9 mouse cellular contexts compared by ENCODE assay signal in genomic region chr17:32362686-32363085, GRCm38 (mm10). TPM values are rescaled to one million over a fixed set of nuclear protein-coding genes. Genes with fewer than 3 reads are reported as not detected.
A peak's percentile ranks its signal among the peaks of the same experiment; 100 is the strongest.
DNase-seq lines count a peak whose midpoint lies in the region; ATAC-seq lines count a peak whose summit lies in the region.
"Had no signal": no experiment of that assay in that cellular context is flagged by ENCODE, and none has a peak within 500 bp of the region (broad histone marks: within the 10 kb centered on the region; RNA-seq: fewer than 3 reads in every experiment).

No protein-coding gene starts in this region.

- H3K4me3 ChIP-seq in heart, embryonic 15.5 days: peak overlapping the region; percentile 83
- peak overlapping the region; percentile 96; the same call in 1 of the 2 replicates for H3K4me3 ChIP-seq in embryonic facial prominence, embryonic 14.5 days (ENCODE audit: low read depth, low read length)
- 0 out of 2 replicates have a peak overlapping the region, but pooled peaks have one; percentile 95 for H3K4me3 ChIP-seq in intestine, embryonic 15.5 days (replicated peaks)
- peak overlapping the region; percentile 95; the same call in 1 of the 2 replicates for H3K4me3 ChIP-seq in midbrain, embryonic 16.5 days (ENCODE audit: low read depth, low read length)

- no peaks in the 10 kb centered on the region for H3K9me3 ChIP-seq in heart, embryonic 15.5 days (replicated peaks)
- H3K9me3 ChIP-seq in embryonic facial prominence, embryonic 14.5 days (ENCODE audit: control insufficient read depth, low read length): no peaks in the 10 kb centered on the region
- H3K9me3 ChIP-seq in intestine, embryonic 15.5 days: no peaks in the 10 kb centered on the region
- no peaks in the 10 kb centered on the region for H3K9me3 ChIP-seq in midbrain, embryonic 16.5 days (replicated peaks; ENCODE audit: control insufficient read depth, low read length, poor library complexity, severe bottlenecking)

- peaks cover 27% of the 10 kb centered on the region for H3K4me1 ChIP-seq in heart, embryonic 15.5 days (replicated peaks)
- peaks cover 16% of the 10 kb centered on the region for H3K4me1 ChIP-seq in embryonic facial prominence, embryonic 14.5 days (ENCODE audit: control insufficient read depth, insufficient read depth, low read length)
- peaks cover 16% of the 10 kb centered on the region for H3K4me1 ChIP-seq in intestine, embryonic 15.5 days (replicated peaks)
- peaks cover 18% of the 10 kb centered on the region for H3K4me1 ChIP-seq in midbrain, embryonic 16.5 days (ENCODE audit: control insufficient read depth, insufficient read depth, low read length)

- H3K36me3 ChIP-seq in heart, embryonic 15.5 days: peaks cover 47% of the 10 kb centered on the region
- peaks cover 55% of the 10 kb centered on the region for H3K36me3 ChIP-seq in embryonic facial prominence, embryonic 14.5 days (ENCODE audit: control insufficient read depth, insufficient read depth, low read length)
- H3K36me3 ChIP-seq in intestine, embryonic 15.5 days: peaks cover 36% of the 10 kb centered on the region
- peaks cover 40% of the 10 kb centered on the region for H3K36me3 ChIP-seq in midbrain, embryonic 16.5 days (ENCODE audit: control insufficient read depth, insufficient read depth, low read length)

- H3K27me3 ChIP-seq in heart, embryonic 15.5 days: no peaks in the 10 kb centered on the region
- H3K27me3 ChIP-seq in embryonic facial prominence, embryonic 14.5 days (replicated peaks; ENCODE audit: control insufficient read depth, insufficient read depth, low read length): no peaks in the 10 kb centered on the region
- no peaks in the 10 kb centered on the region for H3K27me3 ChIP-seq in intestine, embryonic 15.5 days (replicated peaks)
- no peaks in the 10 kb centered on the region for H3K27me3 ChIP-seq in midbrain, embryonic 16.5 days (ENCODE audit: control insufficient read depth, insufficient read depth, low read depth, low read length)

- no peak for ATAC-seq in heart, embryonic 15.5 days (replicated peaks; ENCODE audit: insufficient number of reproducible peaks, insufficient read depth, low FRiP score, low read depth)
- no peak for ATAC-seq in embryonic facial prominence, embryonic 14.5 days (ENCODE audit: low read depth)
- no peak for ATAC-seq in intestine, embryonic 15.5 days
- no peak for ATAC-seq in midbrain, embryonic 16.5 days

- WGBS in heart, embryonic 15.5 days: 81% methylated on average over 4 of the region's 4 CpGs
- 80% methylated on average over 4 of the region's 4 CpGs for WGBS in embryonic facial prominence, embryonic 14.5 days
- WGBS in intestine, embryonic 15.5 days: 75% methylated on average over 4 of the region's 4 CpGs
- WGBS in midbrain, embryonic 16.5 days: 83% methylated on average over 4 of the region's 4 CpGs

- H3K4me2 ChIP-seq in heart, embryonic 15.5 days: peak overlapping the region; percentile 77
- peak overlapping the region; percentile 68 for H3K4me2 ChIP-seq in embryonic facial prominence, embryonic 14.5 days (ENCODE audit: low read depth, low read length)
- peak overlapping the region; percentile 63 for H3K4me2 ChIP-seq in intestine, embryonic 15.5 days (replicated peaks)
- peak overlapping the region; percentile 95 for H3K4me2 ChIP-seq in midbrain, embryonic 16.5 days (ENCODE audit: low read length)

- H3K9ac ChIP-seq in heart, embryonic 15.5 days: peak overlapping the region; percentile 96; the same call in 1 of the 2 replicates
- peak overlapping the region; percentile 95; the same call in 1 of the 2 replicates for H3K9ac ChIP-seq in embryonic facial prominence, embryonic 14.5 days (ENCODE audit: low read depth, low read length)
- H3K9ac ChIP-seq in intestine, embryonic 15.5 days: peak overlapping the region; percentile 98
- peak overlapping the region; percentile 94 for H3K9ac ChIP-seq in midbrain, embryonic 16.5 days (ENCODE audit: low read depth, low read length)

- no peak overlapping the region for H3K27ac ChIP-seq in heart, embryonic 15.5 days
- H3K27ac ChIP-seq in embryonic facial prominence, embryonic 14.5 days (replicated peaks; ENCODE audit: low read depth, low read length): no peak overlapping the region
- no peak overlapping the region for H3K27ac ChIP-seq in intestine, embryonic 15.5 days
- no peak overlapping the region for H3K27ac ChIP-seq in midbrain, embryonic 16.5 days (ENCODE audit: low read length)
- H3K27ac ChIP-seq: macrophage had no signal

- DNase-seq in heart, postnatal 4 days: no peak
- no peak for DNase-seq in embryonic facial prominence, embryonic 14.5 days (ENCODE audit: low spot score)
- no peak for DNase-seq in right cerebral cortex, adult 2 months (ENCODE audit: low spot score in 2 of 2)
- DNase-seq in frontal cortex, postnatal 25 days (ENCODE audit: low spot score in 2 of 2): no peak
- DNase-seq in gastrocnemius, adult 8-10 months (ENCODE audit: low spot score in 2 of 2): no peak

RNA-seq across cellular contexts. Expression of gene Akap8l, which starts 12.3 kb away (rescaled TPM):
- 88.1 and 98.5 TPM in 2 replicates for polyA plus RNA-seq in heart, embryonic 15.5 days (2015; fragmentation: Nextera tagmentation; extraction: Ambion mirVana)
- 10 to 100 TPM; 57.4 to 57.8 TPM for total RNA-seq in heart, postnatal 4 days (2021)
- 59.4 and 59.8 TPM in 2 replicates for polyA plus RNA-seq in embryonic facial prominence, embryonic 14.5 days (2014; fragmentation: Nextera tagmentation; extraction: Ambion mirVana)
- 62.6 and 72.3 TPM in 2 replicates for polyA plus RNA-seq in intestine, embryonic 15.5 days (2015; fragmentation: Nextera tagmentation; extraction: Ambion mirVana)
- polyA plus RNA-seq in midbrain, embryonic 16.5 days (2015; fragmentation: Nextera tagmentation; extraction: Ambion mirVana): 160 and 166 TPM in 2 replicates
- total RNA-seq in gastrocnemius, adult 8-10 months (2022): 10 to 100 TPM; 29.4 to 41.8 (median 37.5) TPM

RNA-seq across cellular contexts. Expression of gene Wiz, which starts 26.6 kb away (rescaled TPM):
- polyA plus RNA-seq in heart, embryonic 15.5 days (2015; fragmentation: Nextera tagmentation; extraction: Ambion mirVana): 13.1 and 16.9 TPM in 2 replicates
- 10 to 100 TPM; 33.7 to 34.6 TPM for total RNA-seq in heart, postnatal 4 days (2021)
- 27.6 and 29.3 TPM in 2 replicates for polyA plus RNA-seq in embryonic facial prominence, embryonic 14.5 days (2014; fragmentation: Nextera tagmentation; extraction: Ambion mirVana)
- 24.6 and 24.7 TPM in 2 replicates for polyA plus RNA-seq in intestine, embryonic 15.5 days (2015; fragmentation: Nextera tagmentation; extraction: Ambion mirVana)
- 41.3 and 41.4 TPM in 2 replicates for polyA plus RNA-seq in midbrain, embryonic 16.5 days (2015; fragmentation: Nextera tagmentation; extraction: Ambion mirVana)
- 10 to 100 TPM; 13.5 to 14.1 (median 13.6) TPM for total RNA-seq in gastrocnemius, adult 8-10 months (2022)

RNA-seq across cellular contexts. Expression of gene Rasal3, which starts 40.7 kb away (rescaled TPM):
- 1.9 and 10.0 TPM in 2 replicates for polyA plus RNA-seq in heart, embryonic 15.5 days (2015; fragmentation: Nextera tagmentation; extraction: Ambion mirVana)
- total RNA-seq in heart, postnatal 4 days (2021): under 1 TPM; 0.52 to 0.67 TPM
- polyA plus RNA-seq in embryonic facial prominence, embryonic 14.5 days (2014; fragmentation: Nextera tagmentation; extraction: Ambion mirVana): 2.2 and 2.4 TPM in 2 replicates
- 1.7 and 1.8 TPM in 2 replicates for polyA plus RNA-seq in intestine, embryonic 15.5 days (2015; fragmentation: Nextera tagmentation; extraction: Ambion mirVana)
- 0.55 and 1.0 TPM in 2 replicates for polyA plus RNA-seq in midbrain, embryonic 16.5 days (2015; fragmentation: Nextera tagmentation; extraction: Ambion mirVana)
- total RNA-seq in gastrocnemius, adult 8-10 months (2022): not detected

RNA-seq across cellular contexts. Expression of gene Akap8, which starts 41.6 kb away (rescaled TPM):
- polyA plus RNA-seq in heart, embryonic 15.5 days (2015; fragmentation: Nextera tagmentation; extraction: Ambion mirVana): 64.8 and 74.3 TPM in 2 replicates
- total RNA-seq in heart, postnatal 4 days (2021): 10 to 100 TPM; 68.8 to 78.1 TPM
- 33.0 and 37.9 TPM in 2 replicates for polyA plus RNA-seq in embryonic facial prominence, embryonic 14.5 days (2014; fragmentation: Nextera tagmentation; extraction: Ambion mirVana)
- 83.2 and 85.6 TPM in 2 replicates for polyA plus RNA-seq in intestine, embryonic 15.5 days (2015; fragmentation: Nextera tagmentation; extraction: Ambion mirVana)
- 101 and 109 TPM in 2 replicates for polyA plus RNA-seq in midbrain, embryonic 16.5 days (2015; fragmentation: Nextera tagmentation; extraction: Ambion mirVana)
- 10 to 100 TPM; 27.5 to 36.4 (median 34.5) TPM for total RNA-seq in gastrocnemius, adult 8-10 months (2022)
